ENCODE assay signal across 8 mouse cellular contexts in the genomic region with DNA sequence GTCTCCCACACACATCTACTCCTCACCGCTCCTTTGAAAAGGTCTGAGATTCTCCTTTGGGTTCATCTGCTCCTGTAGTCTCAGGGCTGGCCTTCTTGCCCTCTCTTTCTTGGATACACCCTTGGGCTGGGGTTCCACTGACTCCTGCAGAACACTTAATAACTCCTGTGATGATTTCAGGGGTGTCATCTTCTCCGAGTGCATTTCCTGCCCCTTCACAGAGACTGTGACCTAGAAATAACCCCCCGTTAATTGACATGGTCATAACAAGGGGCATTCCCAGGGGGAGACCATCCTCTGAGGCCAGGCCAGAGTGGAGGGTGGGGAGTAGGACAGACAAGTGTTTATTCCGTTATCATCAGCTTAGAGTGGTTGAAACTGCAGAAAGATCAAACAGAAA. TPM values are rescaled to one million over a fixed set of nuclear protein-coding genes. Genes with fewer than 3 reads are reported as not detected.
A peak's percentile ranks its signal among the peaks of the same experiment; 100 is the strongest.
DNase-seq lines count a peak whose midpoint lies in the region; ATAC-seq lines count a peak whose summit lies in the region.

No protein-coding gene starts in this region.

- H3K36me3 ChIP-seq in lung, embryonic 15.5 days = peaks cover 19% of the 10 kb centered on the region; the same call in 1 of the 2 replicates
- H3K36me3 ChIP-seq in forebrain, embryonic 13.5 days (ENCODE audit: poor library complexity, severe bottlenecking) = peaks cover 35% of the 10 kb centered on the region
- no peaks in the 10 kb centered on the region; the same call in 1 of the 2 replicates for H3K36me3 ChIP-seq in limb, embryonic 11.5 days (ENCODE audit: control insufficient read depth, insufficient read depth, low read length)
- H3K36me3 ChIP-seq in neural tube, embryonic 15.5 days = peaks cover 18% of the 10 kb centered on the region

- WGBS in lung, embryonic 15.5 days = 28% methylated on average over 4 of the region's 4 CpGs
- WGBS in forebrain, embryonic 13.5 days = 60% methylated on average over 4 of the region's 4 CpGs
- 43% methylated on average over 4 of the region's 4 CpGs for WGBS in limb, embryonic 11.5 days
- 41% methylated on average over 4 of the region's 4 CpGs for WGBS in neural tube, embryonic 15.5 days

- H3K4me3 ChIP-seq in lung, embryonic 15.5 days = peak overlapping the region; percentile 70
- peak overlapping the region; percentile 72 for H3K4me3 ChIP-seq in forebrain, embryonic 13.5 days
- peak overlapping the region; percentile 86 for H3K4me3 ChIP-seq in limb, embryonic 11.5 days (ENCODE audit: low read depth, low read length)
- H3K4me3 ChIP-seq in neural tube, embryonic 15.5 days (replicated peaks) = peak overlapping the region; percentile 91

- peaks cover 18% of the 10 kb centered on the region for H3K4me1 ChIP-seq in lung, embryonic 15.5 days
- peaks cover 30% of the 10 kb centered on the region for H3K4me1 ChIP-seq in forebrain, embryonic 13.5 days
- peaks cover 14% of the 10 kb centered on the region for H3K4me1 ChIP-seq in limb, embryonic 11.5 days (ENCODE audit: control insufficient read depth, insufficient read depth, low read length)
- peaks cover 34% of the 10 kb centered on the region for H3K4me1 ChIP-seq in neural tube, embryonic 15.5 days

- ATAC-seq in lung, embryonic 15.5 days (ENCODE audit: borderline replicate concordance, extremely low read depth, low FRiP score, low TSS enrichment) = no peak
- ATAC-seq in forebrain, embryonic 13.5 days = no peak
- ATAC-seq in limb, embryonic 11.5 days (ENCODE audit: insufficient number of reproducible peaks, low FRiP score, low TSS enrichment, low read depth) = no peak
- no peak for ATAC-seq in neural tube, embryonic 15.5 days (ENCODE audit: low FRiP score)

- H3K27ac ChIP-seq in lung, embryonic 15.5 days = no peak overlapping the region
- no peak overlapping the region for H3K27ac ChIP-seq in forebrain, embryonic 13.5 days
- H3K27ac ChIP-seq in limb, embryonic 11.5 days (replicated peaks; ENCODE audit: low read depth, low read length) = no peak overlapping the region
- no peak overlapping the region for H3K27ac ChIP-seq in neural tube, embryonic 15.5 days (replicated peaks)

- no peaks in the 10 kb centered on the region for H3K27me3 ChIP-seq in lung, embryonic 15.5 days
- H3K27me3 ChIP-seq in forebrain, embryonic 13.5 days = no peaks in the 10 kb centered on the region
- no peaks in the 10 kb centered on the region for H3K27me3 ChIP-seq in limb, embryonic 11.5 days (ENCODE audit: control insufficient read depth, insufficient read depth, low read length)
- no peaks in the 10 kb centered on the region for H3K27me3 ChIP-seq in neural tube, embryonic 15.5 days (replicated peaks)

- H3K9ac ChIP-seq in lung, embryonic 15.5 days = peak overlapping the region; percentile 86; the same call in 1 of the 2 replicates
- H3K9ac ChIP-seq in forebrain, embryonic 13.5 days = peak overlapping the region; percentile 87
- no peak overlapping the region; the same call in 1 of the 2 replicates for H3K9ac ChIP-seq in limb, embryonic 11.5 days (ENCODE audit: low read length)
- H3K9ac ChIP-seq in neural tube, embryonic 15.5 days (replicated peaks) = peak overlapping the region; percentile 72; the same call in 1 of the 2 replicates

- peak overlapping the region; percentile 74 for H3K4me2 ChIP-seq in lung, embryonic 15.5 days
- H3K4me2 ChIP-seq in forebrain, embryonic 13.5 days = peak overlapping the region; percentile 91
- peak overlapping the region; percentile 89; the same call in 1 of the 2 replicates for H3K4me2 ChIP-seq in limb, embryonic 11.5 days (ENCODE audit: low read depth, severe bottlenecking)
- H3K4me2 ChIP-seq in neural tube, embryonic 15.5 days = peak overlapping the region; percentile 91

- no peak for DNase-seq in lung, postnatal 25 days (ENCODE audit: low spot score)
- no peak for DNase-seq in limb, embryonic 11.5 days (ENCODE audit: low spot score)
- DNase-seq in gastrocnemius, adult 18-20 months (ENCODE audit: low spot score) = no peak
- DNase-seq in cerebellum, adult 11-12 months = no peak
- no peak for DNase-seq in frontal cortex, postnatal 36 days (ENCODE audit: low spot score in 2 of 2)

- H3K9me3 ChIP-seq in lung, embryonic 15.5 days = no peaks in the 10 kb centered on the region
- H3K9me3 ChIP-seq in forebrain, embryonic 13.5 days (replicated peaks) = no peaks in the 10 kb centered on the region
- no peaks in the 10 kb centered on the region for H3K9me3 ChIP-seq in limb, embryonic 11.5 days (ENCODE audit: control insufficient read depth, low read length)
- H3K9me3 ChIP-seq in neural tube, embryonic 15.5 days (replicated peaks) = no peaks in the 10 kb centered on the region

RNA-seq across cellular contexts. Expression of a gene that starts 1.3 kb away (rescaled TPM):
- 52.6 and 53.3 TPM in 2 replicates for polyA plus RNA-seq in lung, embryonic 15.5 days (2015; fragmentation: Nextera tagmentation; extraction: Ambion mirVana)
- 68.8 and 70.4 TPM in 2 replicates for polyA plus RNA-seq in forebrain, embryonic 13.5 days (2015; fragmentation: Nextera tagmentation; extraction: Ambion mirVana)
- polyA plus RNA-seq in limb, embryonic 11.5 days (2014; fragmentation: Nextera tagmentation; extraction: Ambion mirVana) = 67.2 and 72.9 TPM in 2 replicates
- 45.2 and 47.2 TPM in 2 replicates for polyA plus RNA-seq in neural tube, embryonic 15.5 days (2015; fragmentation: Nextera tagmentation; extraction: Ambion mirVana)
- 10 to 100 TPM in 1 of 2 experiments, 1 to 10 TPM in 1; 9.0 to 15.3 TPM for total RNA-seq in gastrocnemius, adult 18-20 months (2021)

RNA-seq across cellular contexts. Expression of a gene that starts 1.8 kb away (rescaled TPM):
- polyA plus RNA-seq in lung, embryonic 15.5 days (2015; fragmentation: Nextera tagmentation; extraction: Ambion mirVana) = 8.3 and 9.7 TPM in 2 replicates
- 11.9 and 12.1 TPM in 2 replicates for polyA plus RNA-seq in forebrain, embryonic 13.5 days (2015; fragmentation: Nextera tagmentation; extraction: Ambion mirVana)
- 11.7 and 12.6 TPM in 2 replicates for polyA plus RNA-seq in limb, embryonic 11.5 days (2014; fragmentation: Nextera tagmentation; extraction: Ambion mirVana)
- polyA plus RNA-seq in neural tube, embryonic 15.5 days (2015; fragmentation: Nextera tagmentation; extraction: Ambion mirVana) = 6.0 and 6.8 TPM in 2 replicates
- total RNA-seq in gastrocnemius, adult 18-20 months (2021) = 1 to 10 TPM; 4.1 to 4.6 TPM

RNA-seq across cellular contexts. Expression of a gene that starts 28.7 kb away (rescaled TPM):
- 24.7 and 26.1 TPM in 2 replicates for polyA plus RNA-seq in lung, embryonic 15.5 days (2015; fragmentation: Nextera tagmentation; extraction: Ambion mirVana)
- 25.1 and 26.6 TPM in 2 replicates for polyA plus RNA-seq in forebrain, embryonic 13.5 days (2015; fragmentation: Nextera tagmentation; extraction: Ambion mirVana)
- 19.6 and 22.6 TPM in 2 replicates for polyA plus RNA-seq in limb, embryonic 11.5 days (2014; fragmentation: Nextera tagmentation; extraction: Ambion mirVana)
- polyA plus RNA-seq in neural tube, embryonic 15.5 days (2015; fragmentation: Nextera tagmentation; extraction: Ambion mirVana) = 18.9 and 21.5 TPM in 2 replicates
- 1 to 10 TPM; 3.1 to 3.3 TPM for total RNA-seq in gastrocnemius, adult 18-20 months (2021)

RNA-seq across cellular contexts. Expression of a gene that starts 28.9 kb away (rescaled TPM):
- 18.6 and 22.3 TPM in 2 replicates for polyA plus RNA-seq in lung, embryonic 15.5 days (2015; fragmentation: Nextera tagmentation; extraction: Ambion mirVana)
- polyA plus RNA-seq in forebrain, embryonic 13.5 days (2015; fragmentation: Nextera tagmentation; extraction: Ambion mirVana) = 28.7 and 29.9 TPM in 2 replicates
- 23.0 and 24.6 TPM in 2 replicates for polyA plus RNA-seq in limb, embryonic 11.5 days (2014; fragmentation: Nextera tagmentation; extraction: Ambion mirVana)
- 27.1 and 27.6 TPM in 2 replicates for polyA plus RNA-seq in neural tube, embryonic 15.5 days (2015; fragmentation: Nextera tagmentation; extraction: Ambion mirVana)
- total RNA-seq in gastrocnemius, adult 18-20 months (2021) = 10 to 100 TPM; 14.0 to 16.4 TPM

RNA-seq across cellular contexts. Expression of a gene that starts 59.6 kb away (rescaled TPM):
- 0.06 TPM in 1 of 2 replicates, not detected in the other for polyA plus RNA-seq in lung, embryonic 15.5 days (2015; fragmentation: Nextera tagmentation; extraction: Ambion mirVana)
- not detected in 2 replicates for polyA plus RNA-seq in forebrain, embryonic 13.5 days (2015; fragmentation: Nextera tagmentation; extraction: Ambion mirVana)
- polyA plus RNA-seq in limb, embryonic 11.5 days (2014; fragmentation: Nextera tagmentation; extraction: Ambion mirVana) = not detected in 2 replicates
- 0.13 TPM in 1 of 2 replicates, not detected in the other for polyA plus RNA-seq in neural tube, embryonic 15.5 days (2015; fragmentation: Nextera tagmentation; extraction: Ambion mirVana)
- total RNA-seq in gastrocnemius, adult 18-20 months (2021) = not detected
